ENCODE assay signal across 9 mouse cellular contexts in genomic region chrX:12466897-12467296, GRCm38 (mm10).
DNase-seq lines count a peak whose midpoint lies in the region; ATAC-seq and TF ChIP-seq lines count a peak whose summit lies in the region.
"Had no signal": no experiment of that assay in that cellular context is flagged by ENCODE, and none has a peak within 500 bp of the region (broad histone marks: within the 10 kb centered on the region; RNA-seq: fewer than 3 reads in every experiment).

No protein-coding gene starts in this region.

- peaks cover 18% of the 10 kb centered on the region for H3K4me1 ChIP-seq in hindbrain, embryonic 12.5 days
- H3K4me1 ChIP-seq in limb, embryonic 14.5 days (ENCODE audit: control insufficient read depth, insufficient read depth, low read length), result peaks cover 12% of the 10 kb centered on the region; the same call in 1 of the 2 replicates

- H3K27me3 ChIP-seq in hindbrain, embryonic 12.5 days, result no peaks in the 10 kb centered on the region; the same call in 1 of the 2 replicates
- H3K27me3 ChIP-seq in limb, embryonic 14.5 days (ENCODE audit: control insufficient read depth, insufficient read depth, low read length), result no peaks in the 10 kb centered on the region

- no peaks in the 10 kb centered on the region for H3K9me3 ChIP-seq in hindbrain, embryonic 12.5 days (replicated peaks)
- no peaks in the 10 kb centered on the region for H3K9me3 ChIP-seq in limb, embryonic 14.5 days (ENCODE audit: control insufficient read depth, low read length)
- H3K9me3 ChIP-seq: G1E had no signal

- H3K4me3 ChIP-seq in hindbrain, embryonic 12.5 days, result no peak overlapping the region
- H3K4me3 ChIP-seq in limb, embryonic 14.5 days (replicated peaks; ENCODE audit: low read length), result no peak overlapping the region

- ATAC-seq in hindbrain, embryonic 12.5 days (ENCODE audit: low FRiP score), result peak; percentile 59
- ATAC-seq in limb, embryonic 14.5 days (ENCODE audit: low FRiP score, low read depth), result peak; percentile 47; the same call in 1 of the 2 replicates

- WGBS in hindbrain, embryonic 12.5 days, result 36% methylated on average over 6 of the region's 6 CpGs
- 31% methylated on average over 6 of the region's 6 CpGs for WGBS in limb, embryonic 14.5 days

- no peak for TF ChIP-seq POLR2A in limb, embryonic 14.5 days (IDR thresholded peaks at IDR 0.05; ENCODE audit: borderline replicate concordance, extremely low read depth, insufficient read depth, insufficient read length)

- no peaks in the 10 kb centered on the region for H3K36me3 ChIP-seq in hindbrain, embryonic 12.5 days
- no peaks in the 10 kb centered on the region for H3K36me3 ChIP-seq in limb, embryonic 14.5 days (ENCODE audit: control insufficient read depth, insufficient read depth, low read length)
- H3K36me3 ChIP-seq: G1E had no signal

- peak overlapping the region; percentile 81 for H3K27ac ChIP-seq in hindbrain, embryonic 12.5 days
- no peak overlapping the region for H3K27ac ChIP-seq in limb, embryonic 14.5 days (replicated peaks; ENCODE audit: low read depth, low read length)

- no peak overlapping the region for H3K9ac ChIP-seq in hindbrain, embryonic 12.5 days
- H3K9ac ChIP-seq in limb, embryonic 14.5 days (ENCODE audit: low read depth, low read length, severe bottlenecking), result no peak overlapping the region

- 0 out of 2 replicates have a peak overlapping the region, but pooled peaks have one; percentile 4 for H3K4me2 ChIP-seq in hindbrain, embryonic 12.5 days (replicated peaks)
- no peak overlapping the region for H3K4me2 ChIP-seq in limb, embryonic 14.5 days (replicated peaks; ENCODE audit: low read depth, low read length, severe bottlenecking)

- peak; percentile 5 for DNase-seq in kidney, adult 18-20 months
- no peak for DNase-seq in kidney, adult 11 months
- DNase-seq in limb, embryonic 14.5 days (ENCODE audit: low spot score), result no peak
- peak; percentile 85 for DNase-seq in retina, postnatal 1 day
- no peak for DNase-seq in thymus, postnatal 25 days
- no peak for DNase-seq in layer of hippocampus, postnatal 36 days
- no peak for DNase-seq in thymus, postnatal 4 days

Comparison
In these comparisons a context has a peak if more than half of its experiments do, and no peak if none do; other contexts are left out.
1. DNase-seq: peak in kidney, adult 18-20 months (single experiment) and retina, postnatal 1 day (single experiment); none in kidney, adult 11 months (single experiment), limb, embryonic 14.5 days (single experiment), thymus, postnatal 25 days (single experiment), layer of hippocampus, postnatal 36 days (0 of 2) and thymus, postnatal 4 days (single experiment).